Mouse (Mus musculus): ENCODE data around the gene Tnni3. TPM values are rescaled to one million over a fixed set of nuclear protein-coding genes. Genes with fewer than 3 reads are reported as not detected.

Gene Tnni3
- total RNA-seq, 2 experiments from 2014 or later = 0.78 to 1.3 TPM

DNA sequence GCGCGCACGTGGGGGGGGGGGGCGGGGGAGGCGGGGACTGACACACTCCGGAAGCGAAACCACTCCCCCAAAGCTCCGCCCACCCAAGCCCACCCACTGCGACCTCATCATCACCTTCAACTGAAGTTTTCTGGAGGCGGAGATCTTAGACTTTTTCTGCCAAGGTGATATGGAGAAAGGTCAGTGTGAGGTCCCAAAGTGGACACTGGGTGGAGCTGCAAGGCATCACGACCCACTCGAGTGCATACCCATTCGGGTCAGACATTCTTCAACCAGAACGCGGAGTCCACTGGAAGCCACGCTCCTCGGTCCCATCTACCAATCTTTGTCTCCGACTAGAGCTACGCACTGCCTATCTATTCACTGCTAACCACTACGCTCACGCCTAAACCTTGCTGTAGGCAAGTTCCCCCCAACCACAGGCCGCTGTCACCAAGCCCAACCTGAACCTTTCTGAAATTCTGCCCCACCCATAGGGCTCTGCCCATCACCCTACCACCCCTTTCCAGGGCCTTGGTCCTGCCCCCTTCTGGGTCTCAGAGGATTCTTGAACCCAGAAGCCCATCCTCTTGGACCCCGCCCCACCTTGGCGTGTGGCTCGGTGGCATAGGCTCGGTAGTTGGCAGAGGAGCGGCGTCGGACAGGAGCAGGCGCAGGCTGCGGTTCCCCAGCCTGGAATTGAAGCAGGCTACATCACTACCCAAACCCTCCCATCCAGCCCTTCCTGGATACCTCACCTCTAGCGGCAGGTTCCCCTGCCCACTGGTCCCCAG is 2.6 kb downstream of the Tnni3 start:
- no peak for DNase-seq

DNA sequence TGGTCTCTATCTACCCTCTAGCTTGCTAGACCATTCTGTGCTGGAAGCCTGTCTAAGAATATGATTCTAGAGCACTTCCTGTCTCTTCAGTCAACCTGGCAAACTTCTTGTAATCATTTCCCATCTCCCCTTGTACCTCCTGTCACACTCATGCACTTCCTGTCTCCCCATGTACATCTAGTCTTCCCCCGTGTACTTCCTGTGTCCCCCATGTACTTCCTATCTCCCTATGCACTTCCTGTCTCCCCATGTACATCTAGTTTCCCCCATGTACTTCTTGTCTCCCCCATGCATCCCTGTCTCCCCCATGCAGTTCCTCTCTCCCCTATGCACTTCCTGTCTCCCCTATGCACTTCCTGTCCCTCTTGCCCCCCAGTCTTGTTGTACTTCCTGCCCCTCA is 5.5 kb downstream of the Tnni3 start:
- DNase-seq = no peak

DNA sequence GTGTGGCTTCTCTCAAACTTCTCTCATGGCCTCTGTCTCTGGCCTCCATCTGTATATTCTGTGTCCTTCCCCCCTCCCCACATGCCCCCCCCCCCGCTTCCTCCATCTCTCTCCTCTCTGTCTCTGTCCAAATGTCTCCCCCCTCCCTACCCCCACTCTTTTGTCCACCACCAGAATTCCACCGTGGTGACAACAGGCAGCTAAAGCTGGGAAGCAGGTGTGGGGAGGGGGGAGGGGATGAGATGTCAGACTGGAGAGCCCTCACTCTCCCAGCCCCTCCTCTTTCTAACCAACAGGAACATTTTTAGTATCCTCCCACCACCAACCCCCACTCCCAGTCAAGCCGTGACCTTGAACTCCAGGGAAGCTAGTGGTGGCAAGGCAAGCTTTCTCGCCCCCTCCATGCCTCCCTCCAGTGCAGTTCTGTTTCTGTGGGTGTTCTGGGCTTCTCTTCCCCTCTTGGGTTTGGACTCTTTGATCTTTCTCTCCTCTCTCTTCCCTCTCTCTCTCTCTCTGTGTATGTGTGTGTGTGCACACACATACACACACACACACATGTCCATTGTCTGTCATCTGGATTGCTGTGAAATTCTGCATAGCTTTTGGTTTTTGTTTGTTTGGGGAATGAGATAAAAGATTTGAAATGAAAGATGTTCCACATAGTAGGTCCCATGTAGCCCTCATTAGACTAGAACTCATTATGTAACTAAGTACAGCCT is 7.5 kb downstream of the Tnni3 start, which contains the start of gene Tnnt1:
TSS of gene Tnnt1 (minus strand) at position 51 of the 719 bp plus-strand sequence.
- DNase-seq = no peak

DNA sequence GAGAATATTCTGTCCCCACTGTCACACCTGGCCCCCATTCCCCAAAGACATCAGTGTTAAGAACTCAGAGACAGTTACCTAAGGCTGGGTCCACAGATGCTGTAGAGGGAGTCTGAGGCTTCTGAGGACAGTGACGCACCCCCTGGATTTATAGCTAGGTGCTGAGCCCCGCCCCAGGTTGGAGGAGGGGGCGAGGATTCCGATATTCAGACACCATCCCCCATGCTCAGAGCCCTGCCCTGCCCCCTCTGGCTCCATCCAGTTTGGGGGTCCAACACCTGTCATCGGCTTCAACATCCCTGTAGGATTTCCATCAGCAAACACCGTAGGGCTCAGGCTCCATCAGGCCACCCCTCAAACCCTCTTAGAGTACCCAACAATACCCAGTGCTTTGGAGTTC is 8.2 kb downstream of the Tnni3 start:
- no peak for DNase-seq

DNA sequence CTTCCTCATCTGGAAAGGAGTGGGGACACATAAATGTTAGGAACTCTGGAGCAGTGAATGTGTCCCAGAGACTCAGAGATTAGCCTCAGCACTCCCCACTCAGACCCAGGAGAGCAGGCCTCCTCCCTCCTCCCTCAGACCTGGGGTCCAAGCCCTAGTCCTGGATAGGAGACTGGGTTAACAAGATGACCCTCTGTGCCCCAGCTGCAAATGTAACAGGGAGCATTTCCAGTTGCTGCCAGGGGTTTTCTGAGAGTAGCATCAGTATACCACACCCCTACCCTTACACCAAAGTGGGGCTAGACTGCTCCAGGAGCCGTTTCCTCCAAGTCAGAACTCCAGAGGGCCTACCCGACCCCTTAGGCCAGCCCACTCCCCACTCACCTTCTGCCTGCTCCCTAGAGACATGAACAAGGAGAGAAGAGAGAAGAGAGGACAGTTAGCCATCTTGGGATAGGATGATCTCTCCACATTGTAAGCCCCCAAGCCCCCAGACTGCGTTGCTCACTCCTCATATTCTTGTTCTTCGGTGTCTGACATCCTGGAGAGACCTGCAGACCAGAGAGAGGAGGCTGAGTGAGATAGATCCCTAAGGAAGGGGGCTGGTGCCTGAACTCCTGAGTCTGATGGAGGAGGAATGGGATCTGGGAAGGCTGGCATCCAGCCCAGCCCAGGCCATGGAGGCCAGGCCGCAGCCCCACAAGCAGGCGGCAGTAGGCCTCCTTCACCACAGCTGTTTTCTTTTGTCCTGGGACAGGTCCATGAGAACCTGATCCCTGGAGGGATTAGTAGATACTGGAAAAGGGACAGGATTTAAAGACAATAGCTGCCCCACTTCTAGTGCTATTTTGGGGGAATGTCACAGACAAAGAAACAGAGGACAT is 10.0 kb downstream of the Tnni3 start:
- no peak for DNase-seq

DNA sequence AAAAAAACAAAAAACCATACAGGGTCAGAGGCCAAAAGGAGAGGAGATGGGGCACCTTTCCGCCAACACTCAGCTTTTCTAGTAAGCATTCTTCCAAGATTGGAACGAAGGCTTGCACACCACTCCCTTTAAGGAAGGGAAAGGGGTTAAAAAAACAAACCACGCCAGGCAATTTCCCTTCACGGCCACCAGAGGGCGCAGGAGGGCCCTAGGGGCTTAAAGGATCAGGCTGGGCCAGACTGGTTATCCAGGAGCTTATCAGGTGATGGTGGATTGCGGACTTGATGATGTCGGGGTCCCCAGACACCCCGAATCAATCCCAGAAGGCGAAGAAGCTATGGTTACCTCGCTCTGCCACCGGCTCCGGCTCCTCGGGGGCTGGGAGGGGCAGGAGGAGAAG is 10.8 kb downstream of the Tnni3 start:
- peak; percentile 60 for DNase-seq

DNA sequence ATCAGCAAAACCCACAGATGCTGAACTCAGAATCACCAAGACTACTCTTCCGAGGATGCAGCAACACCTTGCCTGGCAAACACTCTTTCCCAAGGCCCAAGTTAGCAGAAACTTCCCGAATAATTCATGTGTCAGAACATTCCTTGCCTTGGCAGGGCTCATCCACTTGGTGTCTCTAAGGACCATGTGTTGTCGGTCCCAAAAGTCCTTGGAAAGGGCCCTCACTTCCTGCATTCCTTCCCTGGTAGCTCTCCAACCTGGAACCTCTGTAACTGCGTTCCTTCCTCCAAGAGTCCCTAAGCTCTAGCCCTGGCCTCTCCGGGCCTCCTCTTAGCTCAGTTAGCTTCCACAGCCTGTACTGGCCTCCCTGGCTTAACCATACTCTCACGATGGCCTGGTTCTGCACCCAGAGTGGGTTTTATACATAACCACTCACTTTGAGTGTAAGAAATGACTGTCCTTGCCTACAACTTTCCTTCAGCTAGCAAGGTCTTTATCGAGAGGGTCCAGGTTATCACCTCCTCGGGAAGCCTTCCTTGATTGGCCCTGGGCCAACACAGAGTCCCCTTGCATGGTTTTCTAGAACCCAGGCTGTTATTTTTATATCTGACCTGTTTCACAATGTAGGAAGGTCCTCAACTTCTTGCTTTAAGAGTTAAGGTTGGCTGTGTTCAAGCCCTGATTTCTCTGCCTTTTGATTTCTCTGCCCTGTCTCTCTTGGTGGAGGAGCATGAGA is 12.4 kb downstream of the Tnni3 start:
- DNase-seq = peak; percentile 23

DNA sequence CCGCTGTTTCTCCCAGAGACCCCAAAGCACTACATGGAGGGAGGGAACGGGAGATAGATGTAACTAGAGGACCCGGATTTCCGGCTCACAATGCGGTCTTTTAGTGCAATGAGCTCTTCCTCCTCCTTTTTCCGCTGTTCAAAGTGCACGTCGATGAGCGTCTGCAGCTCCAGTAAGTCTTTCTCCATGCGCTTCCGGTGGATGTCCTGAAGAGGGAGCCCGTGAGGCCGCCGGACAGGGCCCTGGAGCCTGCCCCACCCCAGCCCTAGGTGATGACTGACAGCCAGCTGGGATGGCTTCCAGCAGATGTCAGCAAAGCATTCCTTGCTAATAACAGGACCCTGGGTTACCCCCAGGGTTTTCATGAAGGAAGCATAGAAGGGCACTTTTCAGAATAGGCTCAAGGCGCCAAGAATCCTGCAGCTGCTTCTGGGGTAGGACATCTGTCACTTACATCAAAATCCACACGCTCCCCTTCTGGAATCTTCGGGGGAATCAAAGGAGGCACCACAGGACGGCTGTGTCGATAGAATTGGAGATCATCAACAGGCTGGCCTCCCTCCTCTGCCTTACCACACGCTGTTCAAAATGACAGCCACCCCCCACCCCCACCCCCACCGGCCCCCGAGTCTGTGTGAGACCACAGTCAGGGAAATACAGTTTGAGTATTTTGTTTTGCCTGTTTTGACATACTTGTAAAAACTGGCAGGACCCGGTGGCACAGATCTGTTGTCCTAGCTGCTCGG is 14.0 kb downstream of the Tnni3 start:
- DNase-seq = peak; percentile 82

DNA sequence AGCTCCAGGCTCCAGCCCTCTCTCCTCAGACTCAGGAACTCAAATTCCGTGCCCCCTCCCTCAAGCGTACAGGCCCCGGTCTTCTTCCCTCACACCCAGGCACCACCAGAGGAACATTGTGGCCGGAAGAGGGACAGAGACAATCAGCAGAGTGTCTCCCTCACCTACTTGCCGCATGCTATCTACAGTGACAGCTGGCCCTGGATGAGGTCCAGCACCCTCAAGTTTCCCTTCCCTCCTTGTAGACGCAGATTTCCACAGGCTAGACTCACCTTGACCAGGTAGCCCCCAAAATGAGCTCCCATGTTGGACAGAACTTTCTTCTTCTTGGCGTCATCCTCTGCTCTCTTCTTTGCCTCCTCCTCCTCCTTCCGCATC is 15.3 kb downstream of the Tnni3 start:
- DNase-seq = no peak

DNA sequence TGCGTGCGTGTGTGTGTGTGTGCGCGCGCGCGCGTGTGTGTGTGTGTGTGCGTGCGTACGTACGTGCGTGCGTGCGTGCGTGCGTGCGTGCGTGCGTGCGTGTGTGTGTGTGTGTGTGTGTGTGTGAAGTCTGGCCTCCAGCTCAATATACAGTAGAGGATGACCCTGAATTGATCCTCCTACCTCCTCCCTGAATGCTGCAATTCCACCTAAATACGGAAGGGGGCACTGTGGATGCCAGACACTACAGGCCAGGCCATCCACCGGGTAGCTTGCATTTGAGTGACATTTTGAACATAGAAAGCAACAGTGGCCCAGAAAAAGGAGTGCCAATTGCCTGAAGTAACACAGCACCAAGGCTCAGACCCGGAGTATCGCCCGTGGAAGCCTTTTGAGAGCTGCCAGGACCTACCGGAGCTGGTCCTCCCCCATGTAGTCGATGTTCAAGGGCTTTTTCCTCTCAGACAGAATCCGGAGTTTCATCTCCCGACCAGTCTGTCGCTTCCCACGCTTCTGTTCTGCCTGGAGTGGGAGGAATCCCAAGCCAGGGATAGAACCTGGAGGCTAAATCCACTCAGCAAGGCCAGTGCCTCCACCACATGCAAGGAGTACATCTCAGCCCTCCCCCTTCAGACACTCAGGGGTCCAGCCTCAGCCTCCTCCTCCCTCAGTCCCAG is 15.8 kb downstream of the Tnni3 start:
- no peak for DNase-seq

DNA sequence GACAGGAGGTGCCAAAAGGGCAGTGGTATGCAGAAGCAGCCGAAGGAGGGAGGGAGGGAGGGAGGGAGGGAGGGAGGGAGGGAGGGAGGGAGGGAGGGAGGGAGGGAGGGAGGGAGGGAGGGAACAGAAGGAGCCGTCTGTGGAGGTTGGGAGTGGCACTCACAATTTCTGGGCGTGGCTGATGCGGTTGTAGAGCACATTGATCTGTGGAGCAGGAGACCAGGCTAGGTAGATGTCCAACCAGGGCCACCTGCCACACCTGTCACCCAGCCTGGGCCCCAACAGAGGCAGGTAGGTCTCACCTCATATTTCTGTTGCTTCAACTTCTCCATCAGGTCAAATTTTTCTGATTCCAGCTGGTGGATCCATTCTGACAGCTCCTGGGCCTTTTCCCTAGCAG is 16.8 kb downstream of the Tnni3 start:
- no peak for DNase-seq

DNA sequence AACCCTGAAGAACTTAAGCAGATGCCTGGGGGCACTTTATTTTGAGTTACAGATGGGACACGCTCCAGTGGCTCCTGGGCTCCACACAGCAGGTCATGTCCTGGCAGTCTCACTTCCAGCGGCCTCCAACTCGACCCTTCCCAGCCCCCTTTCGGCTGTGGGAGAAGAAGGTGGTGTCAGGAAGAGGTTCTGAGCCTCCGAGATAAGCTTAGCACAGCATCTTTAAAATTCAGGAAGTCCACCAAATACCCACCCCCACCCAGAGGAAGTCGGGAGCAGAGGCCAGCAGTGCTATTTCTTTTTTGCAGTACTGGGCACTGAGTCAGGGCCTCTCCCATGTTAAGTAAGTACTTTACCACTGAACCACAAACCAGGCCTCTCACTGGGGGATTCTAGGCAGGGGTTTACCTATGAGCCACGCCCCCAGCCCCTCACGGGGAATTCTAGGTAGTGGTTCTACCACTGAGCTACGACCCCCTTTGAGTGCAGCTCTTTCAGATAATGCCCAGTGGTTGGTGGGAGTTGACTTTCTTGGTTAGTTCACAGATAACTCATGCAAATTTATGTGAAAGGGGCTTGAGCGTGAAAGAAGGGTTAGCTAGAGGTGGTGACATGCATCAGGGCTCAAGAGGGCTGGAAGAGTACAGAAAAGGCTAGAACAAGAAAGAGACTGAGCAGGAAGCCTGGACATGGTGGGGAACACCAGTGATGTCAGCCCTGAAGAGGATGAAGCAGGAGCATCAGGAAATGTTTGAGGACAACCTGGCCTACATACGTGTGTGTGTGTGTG is 19.2 kb downstream of the Tnni3 start:
- DNase-seq = no peak

DNA sequence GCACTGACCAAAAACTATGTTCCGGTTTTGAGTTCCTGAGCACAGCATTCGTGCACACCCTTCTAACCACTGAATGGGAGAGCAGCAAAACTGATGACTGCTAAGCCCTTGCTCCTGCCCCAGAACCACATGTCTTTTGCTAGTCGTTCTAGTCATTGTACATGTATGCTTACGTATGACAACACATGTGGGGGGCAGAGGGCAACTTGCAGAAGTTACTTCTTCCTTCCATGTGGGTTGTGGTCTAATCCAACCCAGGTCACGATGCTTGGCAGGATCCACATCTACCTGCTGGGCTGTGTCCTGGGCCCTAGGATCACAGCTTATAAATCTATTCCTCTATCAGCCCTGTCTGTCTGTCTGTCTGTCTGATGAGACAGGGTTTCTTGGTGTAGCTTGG is 20.2 kb downstream of the Tnni3 start:
- DNase-seq = no peak

DNA sequence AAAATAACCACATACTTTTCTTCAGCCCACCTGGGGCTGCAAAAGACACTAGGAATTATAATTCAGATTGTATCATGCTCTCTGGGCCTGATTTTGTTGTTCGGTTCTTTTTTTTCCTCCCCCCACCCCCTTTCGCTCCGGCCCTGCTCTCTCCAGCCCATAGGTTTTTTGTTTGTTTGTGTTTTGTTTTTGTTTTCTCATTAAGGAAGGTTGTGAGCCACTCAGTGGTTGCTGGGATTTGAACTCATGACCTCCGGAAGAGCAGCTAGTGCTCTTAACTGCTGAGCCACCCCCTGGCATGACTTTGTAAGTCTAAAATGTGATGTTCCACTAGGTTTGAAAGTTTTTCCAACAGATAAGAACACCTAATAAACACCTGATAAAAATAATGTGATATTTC is 20.9 kb downstream of the Tnni3 start:
- no peak for DNase-seq

DNA sequence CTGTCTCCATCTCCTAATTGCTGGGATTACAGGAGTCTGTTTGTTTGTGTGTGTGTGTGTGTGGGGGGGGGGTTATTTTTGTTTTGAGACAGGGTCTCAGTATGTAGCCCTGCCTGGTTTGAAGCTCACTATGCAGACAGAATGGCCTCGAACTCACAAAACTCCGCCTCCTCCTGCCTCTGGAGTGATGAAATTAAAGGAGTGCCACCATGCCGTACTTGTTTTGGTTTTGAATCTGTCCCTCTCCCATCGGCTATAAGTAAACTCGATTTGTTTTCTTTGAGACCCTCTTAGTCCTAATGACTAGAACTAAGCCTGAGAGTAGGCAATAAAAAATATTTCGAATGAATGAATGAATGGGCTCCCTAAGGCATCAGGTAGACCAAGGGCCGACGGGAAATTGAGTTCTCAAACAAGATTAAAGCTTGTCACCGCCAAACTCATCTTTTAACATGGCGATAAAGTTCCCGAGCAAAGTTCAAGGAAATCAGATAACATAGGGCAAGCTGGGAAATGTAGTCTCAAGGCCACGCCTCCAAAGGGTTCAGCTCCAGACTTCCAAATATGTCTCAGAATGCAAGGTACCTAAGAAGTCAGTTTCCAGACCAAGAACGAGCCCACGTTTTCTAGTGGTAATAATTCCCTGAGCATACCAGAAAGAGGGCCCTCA is 21.5 kb downstream of the Tnni3 start:
- peak; percentile 59 for DNase-seq

DNA sequence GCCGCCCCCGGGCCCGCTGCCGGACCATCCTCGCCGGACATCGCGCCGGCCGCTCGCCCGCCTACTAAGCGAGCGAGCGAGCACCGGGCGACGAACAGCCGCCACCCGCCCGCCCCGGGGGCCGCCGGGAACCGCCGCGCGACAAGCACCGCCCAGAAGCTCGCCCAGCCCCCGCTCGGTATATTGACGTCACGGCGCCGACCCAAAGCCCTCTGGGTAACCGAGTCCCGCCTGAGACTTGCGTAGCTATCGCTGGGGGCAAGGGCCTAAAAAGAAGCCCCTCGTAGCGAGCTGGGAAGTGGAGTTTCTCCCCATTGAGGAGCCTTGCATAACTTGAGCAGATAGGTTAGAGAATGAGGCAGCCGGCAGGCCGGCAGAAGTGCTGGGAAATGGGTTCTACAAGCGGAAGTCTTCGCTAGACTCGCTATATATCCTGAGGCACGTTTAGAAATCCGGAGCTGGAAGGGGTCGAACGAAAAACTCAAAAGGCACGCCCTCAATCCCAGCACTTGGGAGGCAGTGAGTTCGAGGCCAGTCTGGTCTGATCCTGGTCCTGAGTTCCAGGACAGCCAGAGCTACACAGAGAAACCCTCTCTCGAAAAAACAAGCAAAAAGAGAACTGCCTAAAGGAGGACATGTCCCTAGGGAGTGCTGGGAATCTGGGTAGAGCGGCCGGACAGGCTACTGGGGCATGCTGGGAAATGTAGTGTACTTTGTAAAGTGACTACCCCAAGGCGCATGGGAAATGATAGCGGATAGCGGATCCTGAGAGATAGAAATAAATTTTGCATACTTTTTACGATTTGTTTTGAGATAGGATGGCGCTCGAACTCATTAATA is 22.3 kb downstream of the Tnni3 start, which contains the start of gene Ppp1r12c:
TSS of gene Ppp1r12c (minus strand) at position 123 of the 840 bp plus-strand sequence.
- DNase-seq = peak; percentile 98

DNA sequence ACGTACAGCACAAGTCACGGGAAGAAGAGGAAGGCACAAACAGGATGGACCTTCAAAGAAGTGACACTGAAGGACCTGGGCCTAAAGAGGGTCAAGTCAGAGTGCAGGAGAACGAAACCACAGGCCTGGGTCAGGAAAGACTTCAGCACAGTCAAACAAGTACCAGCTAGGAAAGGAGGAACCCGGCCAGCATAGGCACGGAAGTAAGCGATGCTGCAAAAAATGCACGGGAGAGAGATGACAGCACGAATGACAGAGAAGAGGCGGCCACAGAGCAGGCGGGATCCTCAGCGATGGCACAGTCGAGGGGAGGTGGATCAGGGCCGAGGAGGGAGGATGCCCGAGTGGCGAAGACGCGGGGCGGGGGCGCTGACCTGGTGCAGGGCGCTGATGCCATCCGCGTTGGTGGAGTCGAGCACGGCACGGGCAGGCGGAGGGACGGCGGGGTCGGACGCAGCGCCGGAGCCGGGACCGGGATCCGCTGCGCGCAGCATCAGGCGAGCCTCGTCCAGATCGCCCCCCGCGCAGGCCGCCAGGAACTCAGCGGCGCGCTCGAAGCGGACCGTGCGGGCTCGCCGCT is 23.0 kb downstream of the Tnni3 start:
- peak; percentile 67 for DNase-seq

DNA sequence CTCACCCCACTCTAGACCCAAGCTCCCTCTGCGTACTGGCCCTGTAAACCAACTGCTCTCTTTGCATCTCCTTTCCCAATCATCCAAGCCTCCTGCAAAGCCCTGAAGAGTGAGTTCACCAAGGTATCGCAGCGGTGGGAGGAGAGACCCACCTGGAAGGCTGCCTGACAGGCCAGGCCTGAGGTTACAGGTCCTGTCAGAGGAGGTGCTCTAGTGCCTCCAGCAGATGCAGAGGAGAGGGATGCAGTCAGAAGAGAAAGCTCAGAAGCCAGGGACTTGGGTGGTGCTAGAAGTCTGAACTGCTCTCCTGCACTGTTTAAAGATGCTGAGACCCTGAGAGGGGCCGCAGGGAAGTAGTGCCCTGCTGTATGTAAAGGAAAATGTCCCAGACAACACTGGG is 25.0 kb downstream of the Tnni3 start:
- DNase-seq = no peak

All from adrenal gland, postnatal 10 days (tissue).